Mouse (Mus musculus): ENCODE data around the gene Dars. TPM values are rescaled to one million over a fixed set of nuclear protein-coding genes. Genes with fewer than 3 reads are reported as not detected.
A peak's percentile ranks its signal among the peaks of the same experiment; 100 is the strongest.

Gene Dars
- total RNA-seq (2021) = 10 to 100 TPM; 53.1 to 56.4 TPM
- long read RNA-seq, experiment 1, transcript Dars-201 (16 exons, 2,175 nt) = major isoform, 83 of 86 reads
- long read RNA-seq, experiment 1, partial matches to known transcripts = 2 of 86 reads
- long read RNA-seq, experiment 1, other reads (novel, unspliced or antisense) = 1 of 86 reads
- long read RNA-seq, experiment 2, transcript Dars-201 (16 exons, 2,175 nt) = major isoform, 71 of 76 reads
- long read RNA-seq, experiment 2, partial matches to known transcripts = 2 of 76 reads
- long read RNA-seq, experiment 2, other reads (novel, unspliced or antisense) = 2 of 76 reads

DNA sequence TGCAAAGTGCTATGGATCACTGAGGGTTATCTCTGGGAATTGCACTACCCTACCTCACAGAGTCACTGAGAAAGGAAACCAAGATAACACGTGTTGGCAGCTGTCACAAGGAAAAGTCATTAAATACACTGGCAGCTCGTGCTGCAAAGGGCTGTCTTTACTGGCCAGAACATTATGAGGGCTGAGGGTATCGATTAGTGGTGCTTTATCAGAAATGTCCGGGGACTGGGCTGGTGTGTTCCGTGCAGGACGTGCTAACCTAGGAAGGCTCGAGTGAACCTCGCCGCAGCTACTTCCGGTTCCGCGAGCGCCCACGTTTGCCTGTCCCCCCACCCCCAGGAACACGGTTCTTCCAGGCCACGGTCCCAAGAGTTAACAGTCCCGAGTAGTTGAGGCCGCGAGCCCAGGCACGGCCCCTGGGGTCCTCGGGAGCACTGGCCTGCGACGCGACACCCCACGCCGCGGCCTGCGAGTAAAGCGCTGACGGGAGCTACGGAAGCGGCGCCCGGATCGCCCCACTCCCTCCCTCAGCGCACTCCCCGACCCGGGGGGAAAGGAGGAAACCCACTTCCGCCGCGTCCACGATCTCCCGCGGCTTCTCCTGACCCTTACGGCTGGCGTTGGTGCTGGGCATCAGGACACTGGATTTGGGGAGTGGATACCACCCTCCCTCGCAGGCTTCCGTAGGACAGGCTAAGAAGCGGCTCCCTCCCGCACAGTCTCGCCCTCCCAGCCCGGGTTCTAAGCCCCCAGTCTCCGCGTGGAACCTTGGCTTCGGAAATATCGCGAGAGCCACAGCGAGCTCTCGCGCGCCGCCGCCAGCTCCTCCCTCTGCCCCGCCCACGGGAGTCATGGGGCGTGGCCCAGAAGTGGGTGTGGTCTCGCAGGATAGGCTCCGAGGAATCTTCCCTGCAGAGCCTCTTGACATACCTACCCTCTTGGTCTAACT, at the start of gene Dars:
Gene Dars (minus strand): TSS at position 785 of the 949 bp plus-strand sequence.
- intact Hi-C loops (cut with DNase I) = loop anchor here (5.0 kb wide), 1 partner anchor 40 kb away; no protein-coding TSS in a partner anchor
- peak; percentile 93 to 97 for DNase-seq

GRCm38 (mm10) chr1:128466828-128467227, 49.7 kb upstream of the Dars start:
- intact Hi-C loops (cut with DNase I) = no loop called here
- DNase-seq = no peak

- intact Hi-C loops (cut with DNase I) = no loop called here
- no peak for DNase-seq
Observed at GRCm38 (mm10) chr1:128463478-128463877, 46.3 kb upstream of the Dars start.

DNA sequence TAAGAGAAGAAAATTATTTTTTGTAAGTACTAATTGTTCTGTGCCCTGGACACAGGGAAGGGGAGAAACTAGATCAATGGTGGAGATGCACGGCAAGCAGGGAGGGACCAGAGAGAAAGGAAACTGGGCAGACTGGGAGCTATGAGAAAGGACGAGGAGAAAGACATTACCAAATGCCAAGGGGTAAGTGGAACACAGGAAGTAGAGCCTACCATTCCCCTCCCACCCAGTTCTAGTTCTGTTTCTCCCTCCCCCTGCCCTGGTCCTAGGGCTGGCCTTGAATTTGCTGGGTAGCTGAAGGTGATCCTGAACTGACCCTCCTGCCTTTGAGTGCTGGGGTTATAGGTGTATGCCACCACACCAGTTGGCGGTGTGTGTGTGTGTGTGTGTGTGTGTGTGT, 45.2 kb upstream of the Dars start:
- intact Hi-C loops (cut with DNase I) = no loop called here
- DNase-seq = no peak

- intact Hi-C loops (cut with DNase I) = no loop called here
- DNase-seq = no peak
Observed at GRCm38 (mm10) chr1:128460780-128461179, 43.6 kb upstream of the Dars start.

DNA sequence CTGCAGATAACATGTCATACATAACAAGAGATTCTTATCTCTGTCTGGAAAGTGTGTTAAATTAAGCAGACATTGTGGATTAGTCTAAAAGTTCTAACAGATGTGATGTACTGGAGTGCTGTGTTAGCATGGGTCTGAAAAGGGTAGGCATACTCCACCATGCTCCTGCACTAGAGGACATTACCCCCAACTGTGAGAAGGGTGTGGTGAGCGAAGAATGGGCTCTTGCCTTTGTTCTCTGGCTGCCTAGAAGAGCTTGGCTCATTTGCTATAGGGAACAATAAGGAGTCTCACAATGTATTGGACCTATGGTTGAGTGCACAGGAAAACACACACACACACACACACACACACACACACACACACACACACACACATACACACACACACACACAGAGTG, 42.3 kb upstream of the Dars start:
- intact Hi-C loops (cut with DNase I) = loop anchor here (5.0 kb wide), 4 partner anchors 42 to 368 kb away; partner anchors contain the start of genes Cxcr4 and Dars
- DNase-seq = no peak

DNA sequence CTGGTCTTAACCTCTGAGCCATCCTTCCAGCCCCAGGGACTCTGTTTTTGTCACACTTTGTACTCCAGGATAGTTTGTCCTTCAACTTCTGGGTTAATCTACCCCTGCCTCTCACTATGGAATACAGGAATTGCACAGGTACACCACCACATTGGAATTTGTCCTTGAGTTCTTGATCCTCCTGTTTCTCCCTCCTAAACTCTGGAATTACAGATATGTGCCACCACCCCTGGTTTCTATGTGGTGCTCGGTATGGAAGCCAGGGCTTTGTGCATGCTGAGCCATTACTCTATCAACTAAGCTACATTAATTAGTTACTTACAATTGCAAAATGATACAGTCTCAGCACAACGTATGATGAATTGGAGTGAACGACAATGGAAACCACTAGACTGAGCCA, 41.8 kb upstream of the Dars start:
- intact Hi-C loops (cut with DNase I) = loop anchor here (5.0 kb wide), 4 partner anchors 42 to 368 kb away; partner anchors contain the start of genes Cxcr4 and Dars
- DNase-seq = no peak

GRCm38 (mm10) chr1:128456844-128457445, 39.8 kb upstream of the Dars start:
- DNase-seq = peak; percentile 54 to 58
- intact Hi-C loops (cut with DNase I) = loop anchor here (2.0 to 5.0 kb wide), 5 partner anchors 16 to 370 kb away; partner anchors contain the start of genes Cxcr4 and Dars

DNA sequence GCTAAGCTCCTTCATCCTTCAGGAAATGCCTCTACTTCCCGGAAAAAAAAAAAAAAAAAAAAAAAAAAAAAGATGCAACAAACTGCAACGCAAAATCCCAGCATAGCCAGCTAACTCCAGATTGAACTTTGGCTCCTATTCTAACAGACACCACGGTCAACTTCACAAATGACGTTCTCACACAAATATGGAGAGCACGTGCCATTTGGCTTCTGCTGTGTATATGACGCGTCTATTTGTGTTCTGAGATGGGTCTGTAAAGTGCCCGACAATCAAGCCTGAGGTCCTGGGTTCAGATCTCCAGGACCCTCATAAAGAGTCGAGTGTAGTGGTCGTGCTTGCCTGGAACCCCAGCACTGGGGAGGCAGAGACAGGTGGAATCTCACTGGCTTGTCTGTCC, 39.1 kb upstream of the Dars start:
- intact Hi-C loops (cut with DNase I) = loop anchor here (2.0 to 5.0 kb wide), 5 partner anchors 17 to 371 kb away; partner anchors contain the start of genes Cxcr4 and Dars
- peak in 1 of 2 experiments; percentile 17 for DNase-seq

GRCm38 (mm10) chr1:128452210-128452609, 35.0 kb upstream of the Dars start:
- DNase-seq = no peak
- intact Hi-C loops (cut with DNase I) = no loop called here

DNA sequence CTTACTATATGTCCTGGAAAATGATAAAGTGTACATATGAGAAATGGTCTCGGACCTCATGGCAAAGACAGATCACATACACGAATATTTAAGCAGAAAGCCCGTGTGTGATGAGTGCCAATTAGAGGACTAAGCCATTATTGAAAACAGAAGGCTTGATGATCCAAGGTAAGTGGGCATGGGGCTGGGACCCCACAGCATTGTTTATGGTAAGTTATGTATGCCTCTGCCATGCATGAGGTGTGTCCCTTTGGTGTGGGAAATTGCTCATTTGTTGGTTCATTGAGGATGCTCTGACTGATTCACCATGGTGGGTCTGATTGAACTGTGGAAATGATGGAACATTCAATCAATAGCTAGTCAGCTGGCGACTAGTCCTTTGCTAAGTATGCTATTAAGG, 34.0 kb upstream of the Dars start:
- no peak for DNase-seq
- intact Hi-C loops (cut with DNase I) = no loop called here

GRCm38 (mm10) chr1:128447206-128447902, 30.2 kb upstream of the Dars start:
- intact Hi-C loops (cut with DNase I) = no loop called here
- no peak for DNase-seq

DNA sequence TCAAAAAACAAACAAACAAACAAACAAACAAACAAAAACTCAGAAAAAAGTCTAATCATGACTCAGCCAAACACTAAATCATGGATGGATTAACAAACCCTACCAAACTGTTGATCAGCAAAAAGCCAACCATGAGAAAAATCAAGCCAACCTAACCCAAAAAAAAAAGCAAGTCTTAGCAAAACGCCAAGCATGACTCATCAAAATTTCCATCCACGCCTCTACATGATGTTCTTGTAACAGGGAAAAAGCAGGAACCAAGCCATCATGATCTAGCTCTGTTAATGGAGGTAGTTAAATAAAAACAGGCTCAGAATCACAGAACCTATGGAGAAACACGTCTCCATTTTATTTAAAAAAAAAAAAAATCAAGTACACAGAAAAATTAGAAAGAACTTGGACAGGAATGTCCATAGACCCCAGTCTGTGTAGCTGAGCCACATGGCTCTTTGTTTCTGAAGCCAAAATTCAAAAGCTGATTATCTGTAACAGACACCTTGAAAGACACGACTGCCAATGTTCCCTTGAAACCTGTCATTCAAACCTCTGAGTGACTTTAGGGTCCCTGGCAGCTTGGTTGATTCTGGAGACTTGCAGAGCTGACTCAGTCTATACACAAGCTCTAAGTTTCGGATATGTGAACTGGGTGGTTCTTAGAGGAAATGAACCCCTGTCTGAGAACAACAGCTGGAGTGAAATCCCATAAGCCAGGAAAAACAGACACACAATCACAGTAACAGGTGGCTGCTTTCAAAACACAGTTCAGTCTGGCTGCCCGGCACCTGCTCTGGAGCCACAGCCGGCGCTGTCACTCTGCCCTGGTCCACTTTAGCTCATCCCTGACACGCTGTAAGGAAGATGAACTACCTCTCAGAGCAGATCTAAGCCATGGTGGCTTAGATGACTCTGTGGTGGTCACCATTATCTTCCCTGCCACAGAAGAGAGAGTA, 27.0 kb upstream of the Dars start:
- peak; percentile 16 to 33 for DNase-seq
- intact Hi-C loops (cut with DNase I) = no loop called here

- no peak for DNase-seq
- intact Hi-C loops (cut with DNase I) = no loop called here
Observed at GRCm38 (mm10) chr1:128441129-128441473, 23.9 kb upstream of the Dars start.

DNA sequence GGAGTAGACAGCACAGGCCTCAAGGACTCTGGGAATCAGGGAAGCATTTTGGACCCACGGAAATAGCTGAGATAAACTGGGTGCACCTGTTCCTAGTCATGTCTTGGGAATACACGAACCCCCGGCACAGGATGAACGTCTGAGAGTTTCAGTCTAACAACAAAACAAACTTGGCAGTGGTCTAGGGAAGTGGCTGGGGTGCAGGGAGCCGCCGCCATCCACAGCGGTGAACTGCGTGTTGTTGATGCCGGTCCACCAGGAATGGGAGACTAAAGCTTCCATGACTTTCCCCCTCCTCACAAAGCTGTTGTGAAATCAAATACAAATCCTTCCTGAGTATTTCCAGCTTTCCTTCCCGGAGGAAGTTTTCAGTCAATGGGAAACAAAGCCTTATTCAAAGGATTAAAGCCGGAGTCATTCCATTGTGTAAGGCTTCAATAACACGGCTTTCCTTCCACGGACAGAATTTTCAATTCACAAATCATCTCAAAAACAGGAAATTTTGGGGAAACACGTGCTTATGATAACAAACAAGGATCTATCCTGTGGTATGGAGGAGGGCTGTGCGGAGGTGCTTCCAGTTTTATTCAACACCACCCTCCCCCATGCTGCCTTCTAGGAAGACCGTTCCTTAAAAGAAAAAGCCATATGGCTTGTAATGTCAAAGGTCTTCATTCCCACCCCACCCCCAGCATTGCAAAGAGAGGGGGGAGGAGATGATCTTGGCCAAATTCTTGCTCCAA, 23.4 kb upstream of the Dars start:
- DNase-seq = peak in 1 of 2 experiments; percentile 6
- intact Hi-C loops (cut with DNase I) = no loop called here

- intact Hi-C loops (cut with DNase I) = no loop called here
- no peak for DNase-seq
Observed at GRCm38 (mm10) chr1:128439618-128440017, 22.4 kb upstream of the Dars start.

GRCm38 (mm10) chr1:128438526-128438925, 21.4 kb upstream of the Dars start:
- no peak for DNase-seq
- intact Hi-C loops (cut with DNase I) = no loop called here

- intact Hi-C loops (cut with DNase I) = no loop called here
Observed at GRCm38 (mm10) chr1:128437276-128437675, 20.1 kb upstream of the Dars start.

More at GRCm38 (mm10) chr1:128437276-128437675, 20.1 kb upstream of the Dars start:
- no peak for DNase-seq

All from heart, postnatal 14 days (tissue).